Mouse (Mus musculus) CH12.LX (cell line): ENCODE data around the gene Trit1. TPM values are rescaled to one million over a fixed set of nuclear protein-coding genes. Genes with fewer than 3 reads are reported as not detected.

Experiments
- DNase-seq: peaks from one replicate; pipeline ENCODE4 v3.0.0-alpha.2; 2013; ENCODE audit errors: extremely low read depth
- H3K27ac ChIP-seq: 2 replicates; pipeline ENCODE4 v1.5.1; 2012; ENCODE audit warnings: low read depth, mild to moderate bottlenecking, control low read depth, moderate library complexity; ENCODE audit not compliant: insufficient read depth
- H3K27me3 ChIP-seq: replicated peaks from 2 replicates; pipeline ENCODE3; 2012; ENCODE audit warnings: inconsistent platforms
- H3K36me3 ChIP-seq, 2 experiments: replicated peaks in 1 of 2; 2 replicates each; pipeline versions ENCODE3 to v1.6.1; 2012; ENCODE audit warnings: inconsistent platforms in 1 of 2, low read length in 1 of 2, mild to moderate bottlenecking in 1 of 2, mixed read lengths in 1 of 2, moderate library complexity in 1 of 2; ENCODE audit not compliant: control insufficient read depth in 1 of 2, insufficient read depth in 1 of 2
- H3K4me1 ChIP-seq, 2 experiments: 2 replicates each; pipeline ENCODE4 v1.6.1; 2012; ENCODE audit warnings: inconsistent platforms in 1 of 2, moderate library complexity in 1 of 2; ENCODE audit not compliant: insufficient read depth in 2 of 2, control insufficient read depth in 1 of 2
- H3K4me2 ChIP-seq: 2 replicates; pipeline ENCODE4 v1.6.1; 2012; ENCODE audit warnings: low read depth, mild to moderate bottlenecking, control low read depth; ENCODE audit not compliant: poor library complexity, insufficient read depth, severe bottlenecking
- H3K4me3 ChIP-seq, 3 experiments: fragments of 150-350 bp in 1 of 3; sonication (generic) in 1 of 3; replicated peaks in 1 of 3; 2 replicates each; pipeline versions ENCODE3 to v1.5.1; 2011 to 2012; ENCODE audit warnings: low read depth in 2 of 3, low read length in 2 of 3, mild to moderate bottlenecking in 2 of 3, moderate library complexity in 2 of 3, control low read depth in 1 of 3, improper control_type of control experiment in 1 of 3, inconsistent platforms in 1 of 3, mixed read lengths in 1 of 3; ENCODE audit not compliant: poor library complexity in 1 of 3
- H3K79me2 ChIP-seq: replicated peaks from 2 replicates; pipeline ENCODE4 v1.6.1; 2012; ENCODE audit warnings: mild to moderate bottlenecking, moderate library complexity; ENCODE audit not compliant: control insufficient read depth, poor library complexity, insufficient read depth, severe bottlenecking; ENCODE audit errors: extremely low read depth
- H3K9ac ChIP-seq: 2 replicates; pipeline ENCODE4 v1.6.1; 2012; ENCODE audit warnings: low read depth, mild to moderate bottlenecking, control low read depth, moderate library complexity; ENCODE audit not compliant: insufficient read depth
- H3K9me3 ChIP-seq: replicated peaks from 2 replicates; pipeline ENCODE3; 2012; ENCODE audit warnings: low read length, inconsistent platforms, mixed read lengths
- BHLHE40 ChIP-seq: IDR thresholded peaks from 2 replicates; pipeline ENCODE4 v1.6.1; 2011; ENCODE audit warnings: mild to moderate bottlenecking, low read depth, low read length, improper control_type of control experiment
- CHD1 ChIP-seq: IDR thresholded peaks from 2 replicates; pipeline ENCODE4 v1.6.1; 2012; ENCODE audit warnings: low read depth, low read length, improper control_type of control experiment, inconsistent platforms
- CTCF ChIP-seq, 2 experiments: IDR thresholded peaks in 1 of 2; conservative IDR thresholded peaks in 1 of 2; 2 replicates each; pipeline ENCODE4 v1.5.1; 2011 to 2012; ENCODE audit warnings: low read depth in 2 of 2, low read length in 2 of 2, improper control_type of control experiment in 1 of 2, inconsistent platforms in 1 of 2, mild to moderate bottlenecking in 1 of 2, moderate library complexity in 1 of 2
- ELF1 ChIP-seq: IDR thresholded peaks from 2 replicates; pipeline ENCODE4 v1.6.1; 2014; ENCODE audit warnings: low read depth, mild to moderate bottlenecking, inconsistent platforms, low read length, improper control_type of control experiment
- ETS1 ChIP-seq: conservative IDR thresholded peaks from 2 replicates; pipeline ENCODE4 v1.6.1; 2012; ENCODE audit warnings: low read depth, mild to moderate bottlenecking, inconsistent platforms, low read length, improper control_type of control experiment, moderate library complexity
- HCFC1 ChIP-seq: IDR thresholded peaks from 2 replicates; pipeline ENCODE4 v1.6.1; 2012; ENCODE audit warnings: low read depth, mild to moderate bottlenecking, inconsistent platforms, low read length, improper control_type of control experiment
- MEF2A ChIP-seq: IDR thresholded peaks from 2 replicates; pipeline ENCODE4 v1.6.1; 2014; ENCODE audit warnings: low read depth, mild to moderate bottlenecking, inconsistent platforms, low read length, improper control_type of control experiment, borderline replicate concordance
- MYC ChIP-seq: IDR thresholded peaks from 2 replicates; pipeline ENCODE4 v1.6.1; 2011; ENCODE audit warnings: low read depth, mild to moderate bottlenecking, improper control_type of control experiment, low read length
- NRF1 ChIP-seq: IDR thresholded peaks from 2 replicates; pipeline ENCODE4 v1.6.1; 2014; ENCODE audit warnings: low read depth, mild to moderate bottlenecking, inconsistent platforms, low read length, improper control_type of control experiment, moderate library complexity
- PAX5 ChIP-seq: IDR thresholded peaks from 2 replicates; pipeline ENCODE4 v1.6.1; 2012; ENCODE audit warnings: low read length, inconsistent platforms, mixed read lengths
- POLR2AphosphoS2 ChIP-seq: IDR thresholded peaks from 2 replicates; pipeline ENCODE4 v1.6.1; 2011; ENCODE audit warnings: low read depth, low read length, improper control_type of control experiment
- RAD21 ChIP-seq: IDR thresholded peaks from 2 replicates; pipeline ENCODE4 v1.6.1; 2011; ENCODE audit warnings: low read depth, mild to moderate bottlenecking, low read length, improper control_type of control experiment, moderate library complexity
- SIN3A ChIP-seq: IDR thresholded peaks from 2 replicates; pipeline ENCODE4 v1.6.1; 2012; ENCODE audit warnings: low read length, improper control_type of control experiment, inconsistent platforms
- SMC3 ChIP-seq: IDR thresholded peaks from 2 replicates; pipeline ENCODE4 v1.6.1; 2011; ENCODE audit warnings: low read depth, low read length, improper control_type of control experiment
- UBTF ChIP-seq: IDR thresholded peaks from 2 replicates; pipeline ENCODE4 v1.6.1; 2012; ENCODE audit warnings: low read depth, mild to moderate bottlenecking, inconsistent platforms, low read length, improper control_type of control experiment, moderate library complexity
- ZNF384 ChIP-seq: IDR thresholded peaks from 2 replicates; pipeline ENCODE4 v1.6.1; 2012; ENCODE audit warnings: low read depth, low read length, improper control_type of control experiment, inconsistent platforms
- dilution Hi-C: fragments of 300-500 bp; cut with MboI; formaldehyde crosslinking; loops from 2 replicates; pipeline ENCODE4 v1.14.3; 2020; ENCODE audit warnings: low sequenced_read_pairs; ENCODE audit not compliant: extremely low pct_unique_long_range_greater_than_20kb, extremely low pct_ligation_motif_present
- in situ Hi-C: fragments of 300-500 bp; cut with MboI; formaldehyde crosslinking; loops from 3 replicates; pipeline ENCODE4 v1.14.3; 2019; ENCODE audit warnings: low sequenced_read_pairs, low pct_ligation_motif_present, low pct_unique_long_range_greater_than_20kb, mixed read lengths
- polyA plus RNA-seq: library from polyadenylated mRNA; unstranded; fragments of >175 nt; gene quantifications from 2 replicates; pipeline ENCODE4 v1.2.1, GENCODE M21; 2012; ENCODE audit warnings: low read depth; ENCODE audit not compliant: insufficient read length
- total RNA-seq, 2 experiments: library from RNA; depleted of rRNA; stranded (reverse); fragments of 300-350 nt in 1 of 2; fragments of >200 nt in 1 of 2; gene quantifications; 2 replicates each; pipeline ENCODE4 v1.2.3; 2012 to 2014

Gene Trit1
- total and polyA plus RNA-seq, 3 experiments: 18.9 to 21.3 (median 19.8) TPM

DNA sequence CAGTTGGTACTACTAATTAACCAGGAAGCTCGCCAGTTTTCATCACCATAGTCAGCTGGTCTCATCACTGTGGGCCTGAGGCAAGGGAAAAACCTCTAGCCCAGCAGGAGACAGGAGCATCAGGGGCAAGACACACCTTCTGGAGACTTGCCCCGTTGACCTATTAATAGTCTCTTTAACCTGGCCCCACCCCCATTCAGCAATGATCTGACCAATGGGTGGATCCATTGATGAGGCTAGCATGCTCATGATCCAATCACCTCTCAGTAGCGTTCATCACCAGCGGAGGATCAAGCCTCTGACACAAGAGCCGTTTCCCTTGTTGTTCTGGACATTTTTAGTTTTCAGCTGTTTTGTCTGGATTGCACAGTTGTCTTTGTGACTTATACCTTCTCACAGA lies 76.2 kb downstream of the Trit1 start:
- Histone ChIP-seq H3K27ac (no peak overlapping the region), H3K4me3 (no peak overlapping the region), H3K4me2 (no peak overlapping the region), H3K9ac (no peak overlapping the region), H3K36me3 (no peaks in the 10 kb centered on the region), H3K9me3 (no peaks in the 10 kb centered on the region), H3K27me3 (no peaks in the 10 kb centered on the region), H3K79me2 (no peaks in the 10 kb centered on the region), H3K4me1 (no peaks in the 10 kb centered on the region)
- in situ Hi-C loops (no loop called here), dilution Hi-C loops (no loop called here)
- TF ChIP-seq ETS1: no peak
- TF ChIP-seq MEF2A: no peak
- TF ChIP-seq PAX5: no peak
- TF ChIP-seq BHLHE40: no peak
- no peak for TF ChIP-seq RAD21
- TF ChIP-seq SIN3A: no peak
- TF ChIP-seq ZNF384: no peak
- no peak for TF ChIP-seq CTCF (conservative IDR thresholded peaks at IDR 0.05 in 1 of 2, IDR thresholded peaks at IDR 0.05 in 1 of 2; ENCODE audit: low read depth in 2 of 2, low read length in 2 of 2)
- no peak for TF ChIP-seq CHD1
- TF ChIP-seq HCFC1: no peak
- TF ChIP-seq POLR2AphosphoS2: no peak
- no peak for DNase-seq

DNA sequence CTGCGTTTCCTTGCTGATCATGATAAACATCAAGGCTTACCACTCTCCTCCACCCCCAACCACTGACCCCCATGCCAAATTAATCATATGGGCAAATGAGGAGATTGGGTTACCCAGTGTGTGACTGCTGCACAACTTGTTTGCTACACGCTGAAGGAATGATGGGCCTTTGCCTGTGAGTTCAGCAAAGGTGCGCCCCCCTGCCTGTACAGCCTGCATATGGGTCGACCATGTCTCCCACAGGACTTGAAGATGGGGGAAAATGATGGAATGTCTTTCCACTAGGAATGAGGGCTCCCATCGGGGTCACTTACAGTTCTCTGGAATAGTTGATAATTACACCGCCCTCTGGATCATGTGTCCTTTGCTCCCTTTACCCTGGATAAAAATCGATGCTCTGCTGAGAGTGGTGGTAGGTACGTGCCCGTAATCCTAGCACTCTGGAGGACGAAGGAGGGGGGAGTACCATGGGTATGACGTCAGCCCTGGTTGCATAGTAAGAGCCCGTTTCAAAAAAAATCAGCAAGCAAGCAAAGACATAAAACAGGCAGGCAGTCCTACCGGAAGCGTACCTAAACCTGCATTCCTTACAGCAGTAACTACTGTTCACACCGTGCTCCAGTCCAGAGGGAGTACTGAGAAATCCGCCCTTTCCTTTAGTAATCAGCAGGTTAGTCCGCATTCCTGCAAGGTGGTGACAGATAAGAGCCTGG lies 76.8 kb downstream of the Trit1 start:
- no peak overlapping the region for H3K9ac ChIP-seq
- H3K27ac ChIP-seq: no peak overlapping the region
- H3K9me3 ChIP-seq: no peaks in the 10 kb centered on the region
- H3K4me3 ChIP-seq: no peak overlapping the region
- H3K27me3 ChIP-seq: no peaks in the 10 kb centered on the region
- dilution Hi-C loops (no loop called here), in situ Hi-C loops (no loop called here)
- no peak for DNase-seq
- no peaks in the 10 kb centered on the region for H3K4me1 ChIP-seq
- H3K4me2 ChIP-seq: no peak overlapping the region
- no peaks in the 10 kb centered on the region for H3K79me2 ChIP-seq
- no peaks in the 10 kb centered on the region for H3K36me3 ChIP-seq
- no peak for TF ChIP-seq SMC3
- no peak for TF ChIP-seq ELF1
- TF ChIP-seq NRF1: no peak

DNA sequence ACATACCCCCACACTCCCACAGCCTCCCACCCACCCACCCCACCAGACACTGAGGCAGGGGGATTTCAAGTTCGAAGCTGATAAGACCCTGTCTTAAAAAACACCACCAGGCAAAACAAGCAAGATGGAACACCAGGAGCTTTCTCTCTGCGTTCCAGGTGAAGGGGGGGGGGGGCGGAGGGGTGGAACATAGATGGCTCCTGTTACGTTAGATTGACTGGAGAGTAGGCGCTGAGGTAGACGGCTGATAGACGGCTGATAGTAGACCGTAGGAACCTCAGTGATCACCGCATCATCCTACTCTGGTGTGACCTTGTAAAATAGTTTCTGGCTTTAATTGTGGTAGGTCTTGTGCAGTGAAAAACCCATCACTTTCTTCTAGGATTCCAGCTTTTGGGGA lies 77.5 kb downstream of the Trit1 start:
- dilution Hi-C loops: no loop called here
- Histone ChIP-seq H3K27me3 (no peaks in the 10 kb centered on the region), H3K4me3 (no peak overlapping the region), H3K9me3 (no peaks in the 10 kb centered on the region), H3K4me1 (no peaks in the 10 kb centered on the region), H3K36me3 (no peaks in the 10 kb centered on the region), H3K9ac (no peak overlapping the region), H3K27ac (no peak overlapping the region)
- DNase-seq: no peak
- TF ChIP-seq MYC: no peak
- TF ChIP-seq UBTF: no peak
- TF ChIP-seq MEF2A: no peak
- TF ChIP-seq, all 38 proteins: peak for 0
- H3K79me2 ChIP-seq: no peaks in the 10 kb centered on the region
- in situ Hi-C loops: no loop called here
- no peak overlapping the region for H3K4me2 ChIP-seq

Other genes starting within 250 kb of the Trit1 start
- 23.7 and 23.8 TPM in 2 replicates for gene Ppt1, start 180.4 kb upstream of the Trit1 start, total RNA-seq (2012; rRNA removed)
- 23.9 and 24.2 TPM in 2 replicates for gene Ppt1, start 180.4 kb upstream of the Trit1 start, total RNA-seq (2014; rRNA removed)
- 30.7 TPM in 2 replicates for gene Ppt1, start 180.4 kb upstream of the Trit1 start, polyA plus RNA-seq
- gene Cap1, start 130.5 kb upstream of the Trit1 start, total RNA-seq (2012; rRNA removed): 118 and 128 TPM in 2 replicates
- gene Cap1, start 130.5 kb upstream of the Trit1 start, total RNA-seq (2014; rRNA removed): 159 TPM in 2 replicates
- gene Cap1, start 130.5 kb upstream of the Trit1 start, polyA plus RNA-seq: 163 and 195 TPM in 2 replicates
- 17.3 and 29.8 TPM in 2 replicates for gene Mfsd2a, start 55.4 kb upstream of the Trit1 start, total RNA-seq (2012; rRNA removed)
- gene Mfsd2a, start 55.4 kb upstream of the Trit1 start, total RNA-seq (2014; rRNA removed): 15.2 and 18.3 TPM in 2 replicates
- gene Mfsd2a, start 55.4 kb upstream of the Trit1 start, polyA plus RNA-seq: 13.0 and 17.4 TPM in 2 replicates
- 0.46 and 0.51 TPM in 2 replicates for gene Mycl, start 20.9 kb upstream of the Trit1 start, total RNA-seq (2012; rRNA removed)
- 0.38 and 0.41 TPM in 2 replicates for gene Mycl, start 20.9 kb upstream of the Trit1 start, total RNA-seq (2014; rRNA removed)
- gene Mycl, start 20.9 kb upstream of the Trit1 start, polyA plus RNA-seq: 0.44 and 0.65 TPM in 2 replicates
- not detected in 2 replicates for gene Bmp8b, start 88.6 kb downstream of the Trit1 start, total RNA-seq (2012; rRNA removed)
- not detected in 2 replicates for gene Bmp8b, start 88.6 kb downstream of the Trit1 start, total RNA-seq (2014; rRNA removed)
- gene Bmp8b, start 88.6 kb downstream of the Trit1 start, polyA plus RNA-seq: 0.12 TPM in 1 of 2 replicates, not detected in the other
- gene Oxct2b, start 99.7 kb downstream of the Trit1 start, total RNA-seq (2012; rRNA removed): not detected in 2 replicates
- not detected in 2 replicates for gene Oxct2b, start 99.7 kb downstream of the Trit1 start, total RNA-seq (2014; rRNA removed)
- gene Oxct2b, start 99.7 kb downstream of the Trit1 start, polyA plus RNA-seq: not detected in 2 replicates
- gene Ppie, start 123.4 kb downstream of the Trit1 start, total RNA-seq (2012; rRNA removed): 86.8 and 94.0 TPM in 2 replicates
- gene Ppie, start 123.4 kb downstream of the Trit1 start, total RNA-seq (2014; rRNA removed): 84.5 and 89.4 TPM in 2 replicates
- gene Ppie, start 123.4 kb downstream of the Trit1 start, polyA plus RNA-seq: 68.3 and 69.7 TPM in 2 replicates
- gene Hpcal4, start 166.6 kb downstream of the Trit1 start, total RNA-seq (2012; rRNA removed): not detected in 2 replicates
- not detected in 2 replicates for gene Hpcal4, start 166.6 kb downstream of the Trit1 start, total RNA-seq (2014; rRNA removed)
- not detected in 2 replicates for gene Hpcal4, start 166.6 kb downstream of the Trit1 start, polyA plus RNA-seq
- gene Nt5c1a, start 184.9 kb downstream of the Trit1 start, total RNA-seq (2012; rRNA removed): not detected in 2 replicates
- not detected in 2 replicates for gene Nt5c1a, start 184.9 kb downstream of the Trit1 start, total RNA-seq (2014; rRNA removed)
- not detected in 2 replicates for gene Nt5c1a, start 184.9 kb downstream of the Trit1 start, polyA plus RNA-seq
- not detected in 2 replicates for gene Heyl, start 217.0 kb downstream of the Trit1 start, total RNA-seq (2012; rRNA removed)
- not detected in 2 replicates for gene Heyl, start 217.0 kb downstream of the Trit1 start, total RNA-seq (2014; rRNA removed)
- not detected in 2 replicates for gene Heyl, start 217.0 kb downstream of the Trit1 start, polyA plus RNA-seq
- 318 and 326 TPM in 2 replicates for gene Pabpc4, start 245.8 kb downstream of the Trit1 start, total RNA-seq (2012; rRNA removed)
- gene Pabpc4, start 245.8 kb downstream of the Trit1 start, total RNA-seq (2014; rRNA removed): 206 and 207 TPM in 2 replicates
- gene Pabpc4, start 245.8 kb downstream of the Trit1 start, polyA plus RNA-seq: 370 and 444 TPM in 2 replicates